Mouse (Mus musculus): ENCODE results near the gene Rcbtb1.
"Not testable (repeated sequence)": the region's sequence is repeated elsewhere in the genome, so short reads cannot be mapped to it uniquely, and the experiment has no call there.

Gene Rcbtb1

DNA sequence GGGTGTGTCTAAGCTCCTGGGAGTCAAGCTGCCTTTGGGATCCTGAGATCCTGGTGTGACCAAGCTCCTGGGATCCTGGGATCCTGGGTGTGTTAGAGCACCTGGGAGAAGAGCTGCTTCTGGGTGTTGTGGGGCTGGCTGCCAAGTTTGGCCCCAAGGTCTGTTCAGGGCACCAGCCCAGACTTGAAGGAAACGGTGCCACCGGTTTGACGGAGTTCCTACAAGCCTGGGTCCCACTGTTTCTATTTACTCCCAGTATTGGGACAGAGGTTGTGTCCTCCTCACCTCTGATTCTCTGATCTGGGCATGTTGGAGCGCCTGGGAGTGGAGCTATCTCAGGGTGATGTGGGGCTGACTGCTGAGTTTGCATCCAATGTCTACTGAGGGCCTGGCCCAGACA, 74.0 kb downstream of the Rcbtb1 start:
- DNase-seq (ENCODE audit: extremely low read depth, insufficient read length, low spot score) = not testable (repeated sequence)
